Mouse (Mus musculus) yolk sac, embryonic 10.5 days (tissue): Measurements from ENCODE around the gene Scamp1.

Experiments used
- DNase-seq: peaks from one replicate; pipeline ENCODE4 v3.0.0-alpha.2; 2017; ENCODE audit warnings: low spot score

Scamp1 gene

DNA sequence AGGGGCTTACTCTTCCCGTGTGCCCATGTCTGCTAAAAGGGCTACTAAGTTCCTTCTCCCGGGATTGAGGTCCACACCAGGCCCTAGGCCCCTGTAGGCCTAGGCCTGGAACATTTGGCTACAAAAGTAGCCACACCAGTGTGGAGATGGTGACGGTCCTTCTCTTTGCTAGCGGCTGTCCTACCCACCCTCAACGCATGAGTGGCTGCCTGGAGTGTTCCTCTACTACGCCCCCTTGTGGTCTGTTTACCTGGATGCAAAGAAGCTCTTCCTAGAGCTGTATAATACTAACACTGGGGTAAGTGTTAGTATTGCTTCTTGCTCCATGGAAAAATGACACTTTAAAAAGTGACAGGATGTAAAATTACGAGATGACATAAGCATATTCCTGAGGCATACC is 108.5 kb downstream of the Scamp1 start:
- no peak for DNase-seq

DNA sequence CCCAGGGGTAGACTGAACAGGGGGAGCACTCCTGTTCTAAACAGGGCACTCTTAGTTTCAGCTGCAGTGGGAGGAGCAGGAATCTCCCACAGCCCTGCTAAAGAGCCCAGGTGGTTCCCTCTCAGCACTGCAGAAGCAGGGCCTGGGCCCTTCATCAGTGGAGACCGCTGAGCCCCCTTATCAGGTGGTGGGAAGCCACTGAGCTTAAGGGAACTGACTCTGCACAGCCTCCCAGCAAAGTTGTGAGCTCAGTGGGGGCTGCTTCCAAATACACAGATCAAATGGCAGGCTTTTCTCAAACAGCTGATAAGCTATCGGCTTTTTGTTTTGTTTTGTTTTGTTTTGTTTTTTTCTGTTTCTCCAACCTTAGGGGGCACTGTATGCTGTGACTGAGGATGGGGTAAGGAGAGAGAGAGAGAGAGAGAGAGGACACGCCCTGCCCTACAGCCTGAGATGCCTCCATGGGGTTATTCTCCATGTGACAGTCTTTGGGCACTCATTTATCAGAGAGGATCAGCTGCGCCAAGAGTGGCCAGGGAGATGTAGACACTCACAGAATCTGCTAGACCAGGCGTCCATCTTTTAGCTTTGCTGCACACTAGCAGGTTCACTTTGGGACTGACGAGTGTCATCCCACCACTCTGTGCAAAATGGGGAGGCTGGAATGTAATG is 110.1 kb downstream of the Scamp1 start:
- no peak for DNase-seq

DNA sequence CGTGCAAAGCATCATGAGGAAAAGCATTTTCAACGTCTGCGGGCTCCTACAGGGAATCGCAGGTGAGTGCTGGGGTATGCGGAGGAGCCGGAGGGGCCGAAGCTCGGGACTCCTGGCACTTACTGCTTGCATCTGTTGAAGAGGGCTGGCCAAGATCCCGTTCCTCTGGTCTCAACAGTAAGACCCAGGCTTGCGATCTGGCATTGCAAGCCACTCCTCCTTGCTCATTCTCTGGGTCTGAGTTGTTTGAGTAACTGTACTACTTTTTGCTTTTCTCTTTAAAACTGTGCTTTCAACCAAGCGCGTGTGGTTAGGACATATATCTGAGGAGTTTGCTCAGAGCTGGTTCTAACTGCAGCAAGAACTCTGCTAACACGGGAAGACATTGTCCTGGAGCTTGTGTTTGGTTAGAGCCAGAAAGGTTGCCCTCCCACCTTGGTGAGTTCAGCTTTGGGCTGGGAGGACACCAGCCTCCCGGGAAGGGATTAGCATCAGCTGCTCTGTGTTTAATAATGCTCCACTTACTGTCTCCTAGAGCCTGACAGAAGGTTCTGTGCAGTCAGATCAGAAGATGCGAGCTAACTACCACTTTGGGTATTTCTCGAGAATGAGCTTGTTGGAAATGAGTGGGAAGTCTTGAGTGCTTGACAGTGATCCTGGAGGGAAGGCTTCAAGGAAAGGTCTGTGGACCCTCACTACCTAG is 110.9 kb downstream of the Scamp1 start:
- no peak for DNase-seq

DNA sequence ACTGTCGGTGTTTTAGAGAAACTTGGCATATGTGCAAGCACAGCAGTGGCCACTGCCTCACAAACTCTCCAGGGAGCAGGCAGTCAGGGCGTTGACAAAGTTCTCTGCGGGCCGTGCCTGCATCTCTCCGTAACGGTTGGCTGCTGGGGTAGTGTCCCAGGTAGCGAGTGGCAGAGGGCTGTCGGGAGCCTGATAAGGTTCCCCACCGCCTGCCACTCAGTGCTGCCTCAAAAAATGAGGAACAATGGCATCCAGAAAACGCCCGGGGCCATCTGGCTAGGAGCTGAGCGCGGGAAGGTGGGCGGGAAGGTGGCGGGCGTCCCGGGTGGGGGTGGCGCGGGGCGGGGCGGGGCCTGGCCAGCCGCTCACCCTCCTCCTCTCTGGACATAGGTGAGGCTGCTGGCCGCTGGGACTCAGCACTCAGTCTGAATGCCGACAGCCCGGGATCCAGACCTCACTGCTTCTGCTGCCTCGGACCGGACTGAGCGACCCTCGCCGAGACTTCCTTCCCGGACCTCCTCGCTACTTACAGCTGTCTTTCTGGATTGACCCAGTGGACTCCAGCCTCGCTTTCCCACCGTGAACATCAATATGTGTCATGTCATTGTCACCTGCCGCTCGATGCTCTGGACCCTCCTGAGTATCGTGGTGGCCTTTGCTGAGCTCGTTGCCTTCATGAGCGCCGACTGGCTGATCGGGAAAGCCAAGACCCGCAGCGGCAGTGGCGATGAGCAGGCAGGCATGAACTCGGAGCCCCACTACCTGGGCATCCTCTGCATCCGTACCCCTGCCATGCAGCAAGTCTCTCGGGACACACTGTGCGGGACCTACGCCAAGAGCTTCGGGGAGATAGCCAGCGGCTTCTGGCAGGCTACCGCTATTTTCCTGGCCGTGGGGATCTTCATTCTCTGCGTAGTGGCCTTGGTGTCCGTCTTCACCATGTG is 111.8 kb downstream of the Scamp1 start:
- peak; percentile 66 for DNase-seq

DNA sequence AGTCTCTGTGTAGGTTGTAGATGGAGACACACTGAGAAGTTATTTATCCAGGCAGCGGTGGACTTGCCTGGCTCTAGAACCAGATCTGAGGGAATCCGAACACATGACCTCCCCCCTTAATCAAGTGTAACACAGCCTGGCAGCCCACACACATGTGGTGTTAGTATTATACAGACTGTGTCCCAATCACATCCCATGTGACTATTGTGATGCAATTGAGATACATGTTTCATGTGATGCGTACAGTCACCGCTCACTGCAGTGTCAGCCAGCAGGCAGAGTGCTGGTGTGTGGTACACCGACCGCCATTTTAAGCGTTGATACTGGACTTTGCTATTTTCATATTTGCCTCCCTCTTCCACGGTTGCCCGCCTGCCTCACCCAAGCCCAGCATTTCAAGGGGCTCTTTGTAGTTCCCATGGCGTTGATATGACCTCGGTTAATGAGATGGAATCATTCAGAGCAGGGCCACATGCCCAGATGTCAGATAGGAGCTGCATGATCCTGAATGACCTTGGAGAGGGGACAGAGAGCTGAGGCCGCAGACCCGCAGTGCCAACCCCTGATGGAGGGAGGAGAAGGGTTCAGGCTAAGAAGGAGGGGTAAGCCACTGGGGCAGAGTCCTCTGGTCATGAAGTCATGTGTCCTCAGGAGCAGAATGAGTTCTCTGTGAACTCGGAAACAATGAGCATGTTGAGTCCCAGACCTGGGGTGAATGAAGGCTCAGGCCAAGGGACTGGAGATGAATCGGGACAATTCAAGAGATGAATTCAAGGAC is 112.9 kb downstream of the Scamp1 start:
- no peak for DNase-seq

DNA sequence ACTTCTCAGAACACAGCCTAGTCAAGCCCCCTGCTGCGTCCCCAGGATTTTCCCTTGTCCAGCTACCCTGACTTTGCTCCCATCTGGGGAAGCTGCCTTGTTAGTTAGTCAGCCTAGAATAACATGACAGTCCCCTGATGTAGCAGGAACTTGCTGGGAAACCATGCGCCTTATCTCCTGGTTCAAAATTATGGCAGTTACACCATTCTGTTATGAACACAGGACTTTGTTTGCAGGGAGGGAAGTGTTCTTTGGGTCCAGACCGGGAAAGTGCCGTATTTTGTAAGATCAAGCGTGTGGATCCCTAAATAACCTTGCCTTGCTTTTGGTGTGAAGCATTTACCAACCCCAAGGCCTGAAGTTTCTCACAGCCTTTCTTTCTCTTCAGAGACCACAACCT is 114.0 kb downstream of the Scamp1 start:
- DNase-seq: no peak

DNA sequence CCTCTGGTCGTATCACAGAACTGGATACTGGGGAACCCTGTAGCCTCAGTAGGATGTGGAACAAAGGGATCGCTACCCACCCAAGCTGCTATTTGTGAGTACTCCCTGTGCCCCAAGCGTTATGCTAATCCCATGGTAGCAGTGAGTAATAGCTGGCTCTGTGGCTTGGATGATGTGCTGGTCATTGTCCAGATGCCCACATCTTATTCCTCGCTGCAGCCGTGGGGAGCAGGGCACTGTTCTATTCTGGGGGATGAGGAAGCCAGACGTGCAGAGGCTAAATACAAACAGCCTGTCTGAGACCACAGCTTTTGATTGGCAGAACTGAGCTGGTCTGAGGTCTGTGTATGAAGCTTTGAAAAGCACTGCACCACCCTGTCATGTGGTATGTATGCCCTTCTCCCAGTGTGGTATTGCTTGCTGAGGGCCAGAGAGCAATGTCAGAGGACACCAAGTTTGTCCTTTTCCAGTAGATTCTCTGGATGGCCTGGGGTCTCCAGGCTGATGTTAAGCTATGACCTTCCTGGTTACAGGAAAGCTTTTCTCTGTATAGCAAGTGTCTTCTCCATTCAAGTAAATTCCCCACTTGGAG is 116.2 kb downstream of the Scamp1 start:
- no peak for DNase-seq

DNA sequence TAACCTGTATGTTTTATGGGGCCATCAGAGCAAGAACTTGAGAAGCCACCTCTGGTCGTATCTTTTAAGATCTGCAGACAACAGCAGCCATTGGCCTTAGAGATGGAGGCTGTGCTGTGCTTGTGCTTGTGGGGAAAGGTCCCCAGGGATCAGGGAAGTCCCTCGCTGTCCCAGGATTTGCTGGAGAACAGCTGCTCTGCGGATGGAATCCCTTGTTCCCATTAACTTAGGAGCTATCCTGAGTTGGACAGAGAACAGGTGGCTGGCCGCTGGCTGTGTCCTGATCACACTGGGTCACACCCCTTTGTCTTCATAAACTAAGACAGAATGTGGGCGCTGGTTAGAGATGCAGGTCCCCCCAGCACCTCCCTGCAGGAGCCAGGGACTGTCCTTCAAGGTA is 117.3 kb downstream of the Scamp1 start:
- DNase-seq: no peak

DNA sequence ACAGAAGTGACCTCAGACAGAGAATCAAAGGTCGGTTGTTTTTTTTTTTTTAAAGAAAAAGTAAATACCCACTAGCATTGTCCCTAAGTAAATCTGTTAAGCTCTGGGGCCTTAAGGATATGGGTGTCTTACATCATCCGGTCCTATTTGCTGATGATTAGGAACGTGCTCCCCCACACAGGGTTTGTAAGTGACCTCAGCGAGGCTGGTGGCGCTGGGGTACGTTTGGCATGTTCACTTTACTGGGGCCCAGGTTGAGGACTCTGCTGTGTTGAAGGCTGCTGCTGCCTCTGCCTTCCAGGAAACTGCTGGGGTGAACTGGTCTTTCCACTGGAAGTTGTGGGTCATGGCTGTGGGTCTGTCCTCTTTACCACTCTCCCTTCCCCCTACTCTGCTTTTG is 121.2 kb downstream of the Scamp1 start:
- DNase-seq: no peak

DNA sequence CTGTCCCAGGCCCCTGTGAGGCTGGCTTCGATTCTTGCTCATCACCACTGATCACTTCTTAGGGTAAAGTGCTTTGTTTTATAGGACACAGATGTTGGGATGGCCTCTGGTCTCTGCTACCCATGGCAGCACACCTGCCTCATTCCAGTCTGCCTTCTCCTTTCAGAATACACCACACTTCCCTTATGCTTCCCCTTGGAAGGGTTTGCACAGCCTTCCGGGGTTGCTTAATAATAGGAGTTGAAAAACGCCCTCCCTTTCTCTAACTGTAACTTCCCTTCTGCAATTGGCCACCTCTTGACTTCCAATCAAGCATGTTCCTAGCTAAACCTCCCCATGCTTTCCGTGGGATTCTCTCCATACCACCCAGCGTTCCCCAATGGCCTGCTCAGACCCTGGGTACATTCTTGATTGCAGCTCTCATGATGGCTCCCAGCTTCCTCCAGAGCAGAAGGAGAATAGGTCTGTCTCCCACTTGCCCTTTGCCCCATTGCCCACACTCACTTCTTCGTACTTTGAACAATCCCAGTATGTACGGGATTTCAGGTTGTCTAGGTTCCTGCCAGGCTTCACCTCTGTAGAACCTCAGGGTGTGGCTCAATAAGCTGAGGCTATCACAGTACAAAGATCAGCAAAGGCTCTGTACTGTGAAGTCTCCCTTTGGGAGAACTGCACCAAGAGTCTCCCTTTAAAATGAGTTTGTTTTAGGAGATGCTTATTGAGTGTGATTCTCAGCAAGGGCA is 126.0 kb downstream of the Scamp1 start:
- peak; percentile 68 for DNase-seq

DNA sequence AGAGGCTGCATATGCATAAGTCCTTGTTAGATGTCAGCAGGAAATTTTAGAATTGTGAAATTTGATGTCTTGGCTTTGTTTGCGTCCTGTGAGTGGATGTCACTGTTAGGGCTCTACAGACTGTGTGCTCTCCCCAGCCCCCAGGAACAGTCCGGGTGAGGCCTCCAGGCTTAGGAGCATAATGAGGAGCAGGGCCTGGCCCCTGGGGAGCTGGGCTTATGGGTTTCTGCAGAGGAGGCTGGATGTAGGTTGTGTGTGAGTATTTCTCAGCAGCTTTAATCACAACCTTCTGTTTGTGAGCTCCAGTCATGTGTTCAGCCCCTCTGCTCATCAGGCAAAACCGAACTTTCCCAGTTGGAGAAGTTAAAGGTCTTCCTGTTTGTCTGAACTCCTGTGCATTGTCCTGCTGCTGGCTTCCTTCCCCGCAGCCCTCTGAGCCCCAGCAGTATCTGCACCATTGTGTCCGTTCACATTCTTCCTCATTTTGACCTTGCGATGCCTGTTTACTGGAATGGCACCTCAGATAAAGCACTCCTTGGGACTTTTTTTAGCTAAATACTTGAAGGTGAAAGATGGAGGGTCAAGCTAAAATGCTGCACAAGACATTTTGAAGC is 126.7 kb downstream of the Scamp1 start:
- DNase-seq: no peak

DNA sequence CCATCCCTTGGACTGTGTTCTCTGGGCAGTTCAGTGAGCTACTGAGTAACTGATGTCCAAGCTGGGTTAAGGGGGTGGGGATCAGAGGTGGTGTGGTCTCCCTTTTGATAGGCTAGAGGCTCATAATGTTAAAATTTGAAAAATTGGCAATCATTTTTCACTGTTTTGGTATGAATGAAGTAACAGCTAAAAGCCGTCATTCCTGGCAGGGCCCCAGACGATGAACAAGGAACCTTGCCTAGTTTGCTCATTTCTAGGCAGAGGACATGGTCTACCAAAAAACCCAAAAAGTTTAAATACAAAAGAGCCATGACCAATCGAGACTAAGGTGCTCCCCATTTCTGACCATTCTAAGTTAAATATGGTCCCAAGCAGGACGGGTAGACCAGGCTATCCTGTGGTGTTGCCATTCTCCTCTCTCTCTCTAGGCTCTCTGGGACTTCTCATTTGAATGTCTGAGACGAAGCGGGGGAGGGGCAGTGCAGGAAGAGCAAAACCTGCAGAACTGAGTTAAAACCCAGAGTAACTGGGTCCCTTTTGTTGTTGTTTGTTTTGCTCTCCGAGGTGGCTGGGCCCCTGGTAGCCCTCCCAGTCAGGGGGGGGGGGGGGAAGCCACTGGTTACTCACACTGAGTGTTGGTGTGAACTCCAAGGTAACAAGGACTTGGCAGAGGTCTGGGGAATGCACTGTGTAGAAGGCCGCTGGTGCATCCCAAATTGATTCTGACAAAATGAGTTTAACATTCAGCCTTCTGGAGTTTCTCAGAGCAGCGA is 129.8 kb downstream of the Scamp1 start:
- DNase-seq: no peak

DNA sequence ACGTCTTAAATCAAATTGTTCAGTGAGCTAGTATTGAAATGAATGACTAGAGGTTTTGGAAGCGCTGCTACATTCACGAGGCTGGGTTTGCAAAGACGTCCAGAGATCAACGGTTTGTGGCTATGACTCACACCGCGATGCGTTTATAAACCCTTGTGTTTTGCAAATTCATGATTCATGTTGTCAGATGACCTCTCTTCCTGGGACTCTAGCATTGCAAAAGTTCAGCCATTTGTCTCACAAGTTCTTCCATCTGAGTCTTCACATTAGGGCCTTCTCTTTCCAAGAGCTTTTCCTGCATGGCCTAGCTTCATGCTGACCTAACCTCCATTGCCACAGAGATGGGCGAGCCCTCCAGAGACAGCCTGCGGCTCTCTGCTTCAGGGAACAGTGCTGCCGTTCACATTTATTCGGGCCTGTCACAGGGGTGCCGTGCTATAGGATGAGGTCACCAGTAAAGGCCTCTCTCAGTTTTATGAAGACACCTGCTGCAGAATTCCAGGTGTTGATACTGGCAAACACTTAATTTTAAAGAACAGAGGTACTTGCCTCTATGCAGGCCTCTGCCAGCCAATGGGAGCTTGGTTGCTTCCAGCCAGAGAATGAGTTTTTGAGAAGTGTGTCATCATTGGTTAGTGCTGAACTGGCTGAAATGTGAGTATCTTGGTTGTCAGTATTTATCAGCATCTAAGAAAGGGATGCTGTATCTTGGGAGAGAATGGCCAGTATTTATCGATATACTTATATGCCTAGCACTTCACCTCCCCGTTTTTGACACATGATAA is 131.0 kb downstream of the Scamp1 start:
- no peak for DNase-seq

DNA sequence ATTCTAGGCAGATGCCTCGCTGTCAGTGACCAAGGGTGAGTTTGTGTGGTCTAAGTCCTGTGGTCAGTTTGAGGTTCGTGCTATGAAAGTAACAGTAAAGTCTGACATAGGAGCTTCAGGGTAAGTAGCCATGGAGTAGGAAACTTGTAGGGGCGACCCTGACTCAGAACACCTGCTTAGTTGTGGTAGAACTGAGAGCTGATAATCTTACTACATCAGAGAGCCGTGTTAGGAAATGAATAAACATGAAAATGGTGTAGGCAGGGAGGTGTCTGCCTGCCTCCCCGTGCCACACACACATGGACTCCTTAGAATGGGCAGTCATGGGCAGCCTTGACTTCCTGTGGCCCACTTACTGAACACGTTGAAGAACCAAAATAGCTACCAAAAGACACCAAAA is 132.0 kb downstream of the Scamp1 start:
- no peak for DNase-seq

DNA sequence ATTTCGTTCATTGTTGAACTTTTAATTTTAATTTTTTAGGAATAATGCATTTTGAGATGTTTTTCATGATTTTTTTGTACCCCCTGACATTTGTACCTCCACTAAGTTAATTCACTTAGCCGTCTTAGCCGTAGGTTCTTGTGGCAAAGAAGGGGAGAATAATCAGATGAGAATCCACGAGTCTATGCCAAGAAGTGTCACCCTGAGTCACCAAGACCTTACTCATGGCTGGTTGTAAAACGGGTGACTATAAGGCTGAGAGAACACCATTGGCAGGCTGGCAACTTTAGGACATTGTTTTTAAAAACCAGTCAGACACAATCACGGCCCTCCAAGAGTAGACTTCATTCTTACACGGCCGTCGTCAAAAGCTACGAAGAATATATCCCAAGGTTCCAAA is 132.8 kb downstream of the Scamp1 start:
- no peak for DNase-seq
